Mouse (Mus musculus): ENCODE results near the gene Ezh1. TPM values are rescaled to one million over a fixed set of nuclear protein-coding genes. Genes with fewer than 3 reads are reported as not detected.

The Ezh1 gene
- polyA plus RNA-seq, 1 experiment from 2014 or later: 9.8 TPM

DNA sequence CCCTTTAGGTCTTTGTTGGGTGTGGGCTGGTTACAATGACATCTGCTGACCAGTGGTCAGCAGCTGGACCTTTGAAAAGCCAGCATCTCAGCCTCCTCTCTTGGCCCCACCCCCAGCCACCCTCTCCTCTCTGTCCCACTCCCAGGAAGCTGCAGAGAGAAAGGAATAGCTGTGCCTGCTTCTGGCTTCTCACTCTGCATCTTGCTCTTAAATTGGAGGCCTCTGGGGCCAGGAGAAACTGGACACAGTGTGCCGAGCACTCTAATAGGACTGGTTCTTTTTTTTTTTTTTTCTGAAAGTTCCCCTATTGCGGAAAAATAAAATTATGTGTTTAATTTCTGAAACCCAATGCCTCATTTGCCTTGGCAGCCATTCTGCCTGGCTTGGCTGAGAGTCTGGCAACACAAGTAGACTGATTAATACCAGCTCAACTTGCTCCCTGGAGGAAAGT, 3.8 kb upstream of the Ezh1 start:
- no peak overlapping the region for H3K9ac ChIP-seq
- no peaks in the 10 kb centered on the region for H3K36me3 ChIP-seq (replicated peaks)
- H3K4me2 ChIP-seq: no peak overlapping the region
- H3K27me3 ChIP-seq: peaks cover 71% of the 10 kb centered on the region
- H3K9me3 ChIP-seq (replicated peaks): no peaks in the 10 kb centered on the region
- WGBS (ENCODE audit: insufficient replicate concordance): 36% methylated on average over 2 of the region's 2 CpGs
- no peak overlapping the region for H3K27ac ChIP-seq (replicated peaks)
- H3K4me1 ChIP-seq (replicated peaks): peaks cover 35% of the 10 kb centered on the region
- ATAC-seq (ENCODE audit: insufficient read depth): no peak
- H3K4me3 ChIP-seq (replicated peaks): no peak overlapping the region

DNA sequence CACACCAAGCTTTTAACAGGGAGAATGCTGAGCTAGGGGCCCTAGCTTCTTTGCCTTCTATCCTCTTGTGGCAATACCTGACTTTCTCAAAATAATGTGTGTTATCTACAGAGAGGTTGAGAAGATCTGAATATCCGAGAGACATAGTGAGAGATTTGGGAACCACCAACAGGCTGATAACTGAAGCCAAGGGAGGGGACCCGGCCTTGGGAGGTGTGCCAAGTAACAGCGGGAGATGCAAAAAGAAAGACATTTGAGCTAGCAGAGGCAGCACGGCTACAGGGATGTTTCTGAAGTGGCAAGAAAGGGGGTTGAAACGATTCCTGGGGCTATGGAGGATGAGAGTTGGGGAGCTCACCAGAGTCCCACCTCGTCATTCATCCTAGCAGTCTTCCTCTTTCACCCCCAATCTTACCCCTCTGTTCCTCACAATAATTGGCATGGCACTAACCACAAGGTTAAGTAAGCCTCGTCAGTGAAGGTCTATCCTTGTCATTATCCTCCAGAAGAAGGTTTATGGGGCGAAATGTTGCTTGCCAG, 3.2 kb upstream of the Ezh1 start:
- H3K9me3 ChIP-seq (replicated peaks): no peaks in the 10 kb centered on the region
- peaks cover 41% of the 10 kb centered on the region for H3K4me1 ChIP-seq (replicated peaks)

DNA sequence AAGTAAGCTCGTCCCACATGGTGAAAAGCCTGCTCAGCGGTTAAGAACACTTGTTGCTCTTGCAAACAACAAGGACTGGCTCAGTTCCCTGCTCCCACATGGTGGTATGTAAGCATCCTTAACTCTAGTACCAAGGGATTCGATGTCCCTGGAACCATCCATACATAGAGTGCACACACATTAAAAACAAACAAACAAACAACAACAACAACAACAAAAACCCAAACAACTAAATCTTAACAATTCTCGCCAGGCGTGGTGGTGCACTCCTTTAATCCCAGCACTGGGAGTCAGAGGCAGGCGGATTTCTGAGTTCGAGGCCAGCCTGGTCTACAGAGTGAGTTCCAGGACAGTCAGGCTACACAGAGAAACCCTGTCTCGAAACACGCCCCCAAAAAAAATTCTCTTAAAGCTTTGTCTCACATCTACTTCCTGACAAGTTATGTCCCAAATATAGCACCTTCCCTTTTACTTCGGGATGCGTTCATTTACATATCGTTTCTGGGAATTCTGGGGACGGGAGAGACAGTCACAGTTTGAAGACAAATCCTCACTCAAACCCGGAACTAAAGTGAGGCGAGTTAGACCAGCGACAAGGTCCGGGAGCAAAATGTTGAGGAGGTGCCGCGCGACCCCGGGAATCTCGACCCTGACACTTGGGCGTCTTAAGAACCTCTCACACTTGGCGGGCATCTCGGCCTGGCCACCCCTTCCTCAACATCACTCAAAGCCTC, 765 bp downstream of the Ezh1 start:
- Histone ChIP-seq H3K4me1 (replicated peaks) (peaks cover 38% of the 10 kb centered on the region), H3K27ac (replicated peaks) (peak overlapping the region; percentile 89), H3K4me3 (replicated peaks) (peak overlapping the region; percentile 98), H3K36me3 (replicated peaks) (no peaks in the 10 kb centered on the region), H3K9me3 (replicated peaks) (no peaks in the 10 kb centered on the region), H3K4me2 (peak overlapping the region; percentile 90), H3K9ac (peak overlapping the region; percentile 98), H3K27me3 (peaks cover 33% of the 10 kb centered on the region)
- WGBS (ENCODE audit: insufficient replicate concordance): 16% methylated on average over 25 of the region's 25 CpGs
- ATAC-seq (ENCODE audit: insufficient read depth): no peak; the same call in 1 of the 2 replicates

More for the DNA sequence above, 3.2 kb upstream of the Ezh1 start:
- 24% methylated on average over 8 of the region's 8 CpGs for WGBS (ENCODE audit: insufficient replicate concordance)
- Histone ChIP-seq H3K4me3 (replicated peaks) (no peak overlapping the region), H3K27me3 (peaks cover 71% of the 10 kb centered on the region), H3K4me2 (no peak overlapping the region), H3K36me3 (replicated peaks) (no peaks in the 10 kb centered on the region), H3K9ac (no peak overlapping the region), H3K27ac (replicated peaks) (no peak overlapping the region)
- no peak for ATAC-seq (ENCODE audit: insufficient read depth)

DNA sequence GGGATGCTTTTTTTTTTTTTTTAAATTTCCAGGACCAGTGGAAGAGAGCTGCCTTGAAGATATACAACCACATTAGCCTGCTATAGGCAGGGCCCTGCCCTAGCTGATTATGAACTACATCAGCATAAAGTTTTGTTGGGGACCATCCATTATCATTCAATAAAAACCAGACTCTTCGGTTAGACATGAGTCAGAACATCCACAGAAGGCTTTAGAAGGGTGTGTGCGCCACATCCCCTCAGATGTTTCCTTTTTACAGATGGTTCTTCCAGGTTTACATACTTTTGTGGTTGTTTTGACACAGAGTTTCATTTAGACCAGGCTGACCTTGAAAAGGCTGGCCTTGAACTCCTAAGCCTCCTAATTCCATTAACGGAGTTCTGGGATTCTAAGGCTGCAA, 1.9 kb downstream of the Ezh1 start:
- no peaks in the 10 kb centered on the region for H3K9me3 ChIP-seq (replicated peaks)
- no peak overlapping the region for H3K4me2 ChIP-seq
- H3K27me3 ChIP-seq: peaks cover 22% of the 10 kb centered on the region
- WGBS (ENCODE audit: insufficient replicate concordance): 72% methylated on average over 3 of the region's 3 CpGs
- H3K27ac ChIP-seq (replicated peaks): no peak overlapping the region; the same call in 1 of the 2 replicates
- no peak for ATAC-seq (ENCODE audit: insufficient read depth)
- 0 out of 2 replicates have a peak overlapping the region, but pooled peaks have one; percentile 98 for H3K4me3 ChIP-seq (replicated peaks)
- peaks cover 31% of the 10 kb centered on the region for H3K4me1 ChIP-seq (replicated peaks)
- H3K9ac ChIP-seq: no peak overlapping the region
- H3K36me3 ChIP-seq (replicated peaks): no peaks in the 10 kb centered on the region

DNA sequence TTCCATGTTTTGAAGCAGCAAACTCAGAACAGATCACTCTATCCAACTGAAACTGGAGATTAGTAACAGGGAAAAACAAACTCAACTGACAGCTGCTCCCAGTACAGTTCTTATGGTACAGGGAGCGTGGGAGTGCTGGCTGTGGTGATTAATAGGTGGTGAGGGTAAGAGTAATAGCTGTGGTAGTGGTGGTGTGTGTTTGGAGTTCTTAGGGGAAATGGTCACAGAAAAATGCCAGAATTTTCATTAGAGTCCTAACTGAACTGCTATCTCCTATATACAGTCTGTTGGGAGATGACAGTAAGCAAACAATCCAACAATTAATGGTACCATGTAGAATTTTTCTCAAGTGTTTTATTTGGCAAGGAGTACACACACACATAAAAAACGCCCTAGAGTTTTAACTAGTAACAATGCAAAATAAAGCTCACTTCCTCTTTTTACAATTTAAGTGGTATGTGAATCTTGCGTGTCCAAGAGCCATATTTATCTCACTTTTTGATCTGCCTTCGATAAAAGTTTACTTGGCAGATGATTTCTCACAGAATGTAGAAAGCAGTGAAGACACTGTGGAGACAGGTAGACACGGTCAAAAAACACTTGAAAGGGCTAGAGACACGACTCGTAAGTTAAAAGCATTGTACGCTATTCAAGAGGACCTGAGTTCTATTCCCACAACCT, 4.8 kb downstream of the Ezh1 start:
- Histone ChIP-seq H3K9me3 (replicated peaks) (no peaks in the 10 kb centered on the region), H3K4me1 (replicated peaks) (peaks cover 27% of the 10 kb centered on the region), H3K9ac (no peak overlapping the region), H3K4me3 (replicated peaks) (no peak overlapping the region), H3K27ac (replicated peaks) (no peak overlapping the region), H3K36me3 (replicated peaks) (peaks cover 11% of the 10 kb centered on the region), H3K27me3 (no peaks in the 10 kb centered on the region), H3K4me2 (no peak overlapping the region)
- no peak for ATAC-seq (ENCODE audit: insufficient read depth)
- 51% methylated on average over 8 of the region's 8 CpGs for WGBS (ENCODE audit: insufficient replicate concordance)

DNA sequence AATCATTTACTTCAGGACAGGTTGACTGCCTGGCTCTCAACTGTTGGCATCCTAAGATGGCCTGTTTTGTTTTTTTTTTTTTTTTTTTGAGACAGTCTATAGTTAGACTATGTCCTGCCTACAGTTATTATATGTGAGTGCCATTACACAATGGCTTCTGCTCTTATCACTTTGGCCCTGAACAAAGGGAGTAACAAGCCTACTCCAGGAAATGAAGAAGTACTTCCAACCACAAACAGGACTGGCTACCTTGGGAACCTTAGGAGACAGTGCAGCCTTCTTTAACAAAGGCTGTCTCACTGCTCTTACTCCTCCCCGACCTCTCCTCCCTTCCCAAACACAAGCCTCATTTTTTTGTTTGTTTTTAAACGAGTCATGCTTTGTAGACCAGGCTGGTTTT, 5.4 kb downstream of the Ezh1 start:
- Histone ChIP-seq H3K27me3 (no peaks in the 10 kb centered on the region), H3K4me2 (no peak overlapping the region), H3K27ac (replicated peaks) (no peak overlapping the region), H3K4me1 (replicated peaks) (peaks cover 25% of the 10 kb centered on the region), H3K9ac (no peak overlapping the region), H3K4me3 (replicated peaks) (no peak overlapping the region), H3K36me3 (replicated peaks) (peaks cover 17% of the 10 kb centered on the region), H3K9me3 (replicated peaks) (no peaks in the 10 kb centered on the region)
- ATAC-seq (ENCODE audit: insufficient read depth): no peak
- WGBS (ENCODE audit: insufficient replicate concordance): 17% methylated on average over 2 of the region's 2 CpGs

DNA sequence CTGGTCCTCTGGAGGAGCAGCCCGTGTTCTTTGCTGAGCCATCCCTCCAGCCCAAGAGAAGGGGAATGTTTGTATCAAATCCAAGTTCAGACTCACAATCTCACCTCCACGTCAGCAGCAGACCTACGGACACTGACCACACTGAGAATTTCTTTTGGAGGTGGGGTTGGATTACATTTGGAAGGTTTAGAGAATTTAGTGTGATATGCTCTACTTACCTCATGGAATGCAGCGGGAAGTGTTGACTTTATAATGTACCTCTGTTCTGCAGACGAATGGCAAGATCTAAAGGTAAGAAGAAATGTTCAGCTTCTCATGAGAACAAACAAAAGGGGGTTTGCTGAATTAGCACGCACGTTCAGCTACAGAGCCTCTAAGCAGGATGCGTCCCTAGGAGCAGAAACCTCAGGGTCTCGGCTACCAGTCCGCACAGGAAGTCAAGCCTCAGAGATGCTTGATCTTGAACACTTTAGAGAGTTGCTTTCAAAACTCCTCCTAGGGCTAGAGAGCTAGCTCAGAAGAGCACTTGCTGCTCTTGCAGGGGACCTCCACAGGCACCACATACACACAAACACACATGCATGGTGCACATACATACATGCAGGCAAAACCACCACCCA, 7.7 kb downstream of the Ezh1 start:
- no peak overlapping the region for H3K9ac ChIP-seq
- no peak overlapping the region for H3K27ac ChIP-seq (replicated peaks)
- H3K9me3 ChIP-seq (replicated peaks): no peaks in the 10 kb centered on the region
- peaks cover 39% of the 10 kb centered on the region for H3K36me3 ChIP-seq (replicated peaks)
- H3K4me2 ChIP-seq: no peak overlapping the region
- H3K4me1 ChIP-seq (replicated peaks): peaks cover 7% of the 10 kb centered on the region; the same call in 1 of the 2 replicates
- no peak for ATAC-seq (ENCODE audit: insufficient read depth)
- WGBS (ENCODE audit: insufficient replicate concordance): 54% methylated on average over 10 of the region's 10 CpGs
- H3K4me3 ChIP-seq (replicated peaks): no peak overlapping the region
- H3K27me3 ChIP-seq: no peaks in the 10 kb centered on the region

DNA sequence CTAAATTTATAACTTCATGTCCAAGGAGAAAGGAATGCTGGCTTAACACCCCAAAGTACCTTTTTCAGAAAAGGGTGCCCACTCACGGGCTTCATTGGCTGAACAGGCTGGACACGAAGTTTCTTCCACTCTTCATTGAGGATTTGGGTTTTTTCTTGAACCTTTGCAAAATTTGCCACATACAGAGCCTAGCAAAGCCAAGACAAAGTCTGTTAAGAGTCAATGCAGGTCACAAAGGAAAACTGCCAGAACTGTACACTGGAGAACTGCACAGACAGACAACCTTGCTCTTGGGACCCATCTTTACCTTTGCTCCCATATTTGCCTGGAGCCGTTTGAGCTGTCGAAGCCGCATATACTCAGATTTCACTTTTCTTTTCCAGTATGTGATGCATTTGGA, 9.3 kb downstream of the Ezh1 start:
- H3K27me3 ChIP-seq: no peaks in the 10 kb centered on the region
- H3K4me3 ChIP-seq (replicated peaks): no peak overlapping the region
- H3K9ac ChIP-seq: no peak overlapping the region
- H3K4me2 ChIP-seq: no peak overlapping the region
- peaks cover 51% of the 10 kb centered on the region for H3K36me3 ChIP-seq (replicated peaks)
- no peak overlapping the region for H3K27ac ChIP-seq (replicated peaks)
- peaks cover 7% of the 10 kb centered on the region; the same call in 1 of the 2 replicates for H3K4me1 ChIP-seq (replicated peaks)
- H3K9me3 ChIP-seq (replicated peaks): no peaks in the 10 kb centered on the region
- WGBS (ENCODE audit: insufficient replicate concordance): 74% methylated on average over 5 of the region's 5 CpGs
- no peak for ATAC-seq (ENCODE audit: insufficient read depth)

DNA sequence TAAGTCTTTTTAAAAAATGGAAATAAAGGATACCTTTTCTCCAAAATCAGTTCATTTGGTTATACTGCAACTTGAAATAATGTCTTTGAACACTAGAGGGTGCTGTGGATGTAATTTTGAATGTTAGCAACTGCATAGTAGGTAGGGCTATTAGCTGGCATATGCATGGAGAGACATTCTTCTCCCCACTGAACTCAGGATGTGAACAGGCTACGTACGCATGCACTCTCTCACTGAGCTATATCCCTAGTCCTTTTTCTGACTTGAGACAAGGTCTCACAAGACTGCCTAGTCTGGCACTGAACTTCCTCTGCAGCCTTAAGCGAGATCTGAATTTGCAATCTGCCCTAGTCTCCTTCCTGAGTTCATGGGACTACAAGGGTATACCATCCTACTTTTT, 14.3 kb downstream of the Ezh1 start:
- Histone ChIP-seq H3K9ac (no peak overlapping the region), H3K4me2 (no peak overlapping the region), H3K4me3 (replicated peaks) (no peak overlapping the region), H3K4me1 (replicated peaks) (no peaks in the 10 kb centered on the region), H3K9me3 (replicated peaks) (no peaks in the 10 kb centered on the region), H3K36me3 (replicated peaks) (peaks cover 80% of the 10 kb centered on the region), H3K27ac (replicated peaks) (no peak overlapping the region), H3K27me3 (no peaks in the 10 kb centered on the region)
- WGBS (ENCODE audit: insufficient replicate concordance): 37% methylated on average over 3 of the region's 3 CpGs
- peak; percentile 40; the same call in 1 of the 2 replicates for ATAC-seq (ENCODE audit: insufficient read depth)

DNA sequence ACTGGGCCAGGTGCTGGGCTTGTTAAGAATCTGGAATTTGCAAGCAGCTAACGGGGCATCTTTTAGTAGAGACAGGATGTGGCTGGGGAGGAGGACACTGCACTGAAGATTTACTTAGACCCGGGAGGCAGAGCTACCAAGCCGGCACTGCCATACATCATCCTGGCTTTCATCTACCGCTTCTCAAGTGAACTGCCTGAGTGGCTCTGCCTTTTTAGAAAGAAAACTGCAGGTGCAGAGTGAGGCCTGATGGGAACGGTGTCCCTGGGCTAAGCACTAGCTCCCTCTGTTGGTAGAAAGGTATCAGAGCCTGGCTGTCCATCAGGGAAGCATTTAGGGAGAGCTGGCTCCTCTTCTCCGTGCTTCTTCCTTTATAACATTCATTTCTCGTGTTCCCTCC, 25.3 kb downstream of the Ezh1 start:
- ATAC-seq (ENCODE audit: insufficient read depth): no peak
- Histone ChIP-seq H3K9me3 (replicated peaks) (no peaks in the 10 kb centered on the region), H3K36me3 (replicated peaks) (peaks cover 81% of the 10 kb centered on the region), H3K9ac (no peak overlapping the region), H3K27ac (replicated peaks) (no peak overlapping the region), H3K4me1 (replicated peaks) (peaks cover 21% of the 10 kb centered on the region), H3K27me3 (no peaks in the 10 kb centered on the region), H3K4me3 (replicated peaks) (no peak overlapping the region), H3K4me2 (no peak overlapping the region)
- 40% methylated on average over 7 of the region's 7 CpGs for WGBS (ENCODE audit: insufficient replicate concordance)

DNA sequence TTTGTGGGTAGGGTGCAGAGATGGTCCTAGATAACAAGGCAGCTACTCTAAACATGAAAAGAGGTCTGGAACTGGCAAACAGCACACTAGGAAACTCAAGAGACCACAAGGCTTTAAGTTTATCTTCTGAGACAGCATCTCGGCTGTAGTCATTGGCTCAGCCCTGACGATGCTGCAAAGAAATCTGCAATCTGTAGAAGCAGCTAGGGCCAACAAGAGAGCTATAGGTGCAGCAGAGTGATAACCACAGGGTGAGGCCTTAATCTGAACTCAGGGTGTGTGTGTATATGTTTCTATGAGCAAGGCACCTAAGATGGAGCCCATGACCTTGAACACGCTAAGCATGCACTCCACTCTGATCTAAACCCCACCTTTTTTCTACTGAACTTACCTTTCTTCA, 26.7 kb downstream of the Ezh1 start:
- Histone ChIP-seq H3K9ac (no peak overlapping the region), H3K9me3 (replicated peaks) (no peaks in the 10 kb centered on the region), H3K4me3 (replicated peaks) (no peak overlapping the region), H3K4me2 (peak overlapping the region; percentile 6; the same call in 1 of the 2 replicates), H3K4me1 (replicated peaks) (peaks cover 21% of the 10 kb centered on the region), H3K27me3 (no peaks in the 10 kb centered on the region; the same call in 1 of the 2 replicates), H3K27ac (replicated peaks) (0 out of 2 replicates have a peak overlapping the region, but pooled peaks have one; percentile 38), H3K36me3 (replicated peaks) (peaks cover 86% of the 10 kb centered on the region)
- ATAC-seq (ENCODE audit: insufficient read depth): peak; percentile 89
- WGBS (ENCODE audit: insufficient replicate concordance): 44% methylated on average over 3 of the region's 3 CpGs
